Mouse (Mus musculus): ENCODE measurements around the gene Fars2.

- TF ChIP-seq CTCF (IDR thresholded peaks at IDR 0.05; ENCODE audit: low read depth) (no peak), EP300 (IDR thresholded peaks at IDR 0.05; ENCODE audit: low read depth) (no peak)
These were observed 590.0 kb downstream of the Fars2 start for GRCm38 (mm10) chr13:36707088-36707690.

Measured in heart, postnatal 0 days (tissue).